Mouse (Mus musculus) inflammation-experienced regulatory T-cells, adult 6 months (primary cell): ENCODE measurements around the gene Dao. TPM values are rescaled to one million over a fixed set of nuclear protein-coding genes. Genes with fewer than 3 reads are reported as not detected.

Experiments
- polyA plus RNA-seq, 3 experiments: library from polyadenylated mRNA; unstranded; fragments of 100-300 nt; shearing (Covaris generic); gene quantifications; one replicate each; pipeline ENCODE4 v1.2.1; 2017

The Dao gene
- polyA plus RNA-seq, 3 experiments from 2014 or later, result not detected

Other genes starting within 250 kb of the Dao start
- gene Sart3, start 231.2 kb upstream of the Dao start, polyA plus RNA-seq, result 10 to 100 TPM; 12.7 to 15.3 (median 13.0) TPM
- gene Iscu, start 231.0 kb upstream of the Dao start, polyA plus RNA-seq, result 10 to 100 TPM in 2 of 3 experiments, 1 to 10 TPM in 1; 5.7 to 45.5 (median 16.1) TPM
- not detected for gene Tmem119, start 203.2 kb upstream of the Dao start, polyA plus RNA-seq
- 100 to 1,000 TPM; 457 to 620 (median 469) TPM for gene Selplg, start 171.1 kb upstream of the Dao start, polyA plus RNA-seq
- gene Coro1c, start 94.9 kb upstream of the Dao start, polyA plus RNA-seq, result 10 to 100 TPM; 46.6 to 88.2 (median 57.2) TPM
- 10 to 100 TPM; 15.5 to 18.0 (median 16.9) TPM for gene Ssh1, start 9.8 kb upstream of the Dao start, polyA plus RNA-seq
- 1 to 10 TPM; 2.1 to 3.5 (median 2.7) TPM for gene Usp30, start 61.8 kb downstream of the Dao start, polyA plus RNA-seq
- gene Svop, start 87.9 kb downstream of the Dao start, polyA plus RNA-seq, result not detected
- 1 to 10 TPM; 4.3 to 8.4 (median 5.4) TPM for gene Alkbh2, start 124.5 kb downstream of the Dao start, polyA plus RNA-seq
- 1 to 10 TPM; 7.8 to 9.1 (median 8.5) TPM for gene Ung, start 126.7 kb downstream of the Dao start, polyA plus RNA-seq
- 1 to 10 TPM; 1.3 to 4.5 (median 1.7) TPM for gene Acacb, start 142.8 kb downstream of the Dao start, polyA plus RNA-seq